Mouse (Mus musculus) heart, embryonic 15.5 days (tissue): ENCODE data around the gene Wfikkn1. TPM values are rescaled to one million over a fixed set of nuclear protein-coding genes. Genes with fewer than 3 reads are reported as not detected.

ENCODE experiments used
- ATAC-seq: fragments of 200-750 bp; cut with Nextera tagmentation; replicated peaks from 2 replicates; pipeline ENCODE4 v1.8.0; 2017; ENCODE audit warnings: low read depth, moderate TSS enrichment; ENCODE audit not compliant: insufficient number of reproducible peaks, insufficient read depth, low FRiP score
- H3K27ac ChIP-seq: fragments of 300-500 bp; sonication (generic); 2 replicates; pipeline ENCODE4 v1.5.1; 2015; ENCODE audit warnings: mild to moderate bottlenecking, inconsistent platforms
- H3K27me3 ChIP-seq: fragments of 300-500 bp; sonication (generic); 2 replicates; pipeline ENCODE4 v1.6.1; 2015; ENCODE audit warnings: inconsistent platforms
- H3K36me3 ChIP-seq: fragments of 300-500 bp; sonication (generic); 2 replicates; pipeline ENCODE4 v1.6.1; 2015; ENCODE audit warnings: mild to moderate bottlenecking, inconsistent platforms
- H3K4me1 ChIP-seq: fragments of 300-500 bp; sonication (generic); replicated peaks from 2 replicates; pipeline ENCODE4 v1.6.1; 2015; ENCODE audit warnings: inconsistent platforms
- H3K4me2 ChIP-seq: fragments of 300-500 bp; sonication (generic); 2 replicates; pipeline ENCODE4 v1.6.1; 2015; ENCODE audit warnings: inconsistent platforms, mild to moderate bottlenecking, moderate library complexity
- H3K4me3 ChIP-seq: fragments of 300-500 bp; sonication (generic); 2 replicates; pipeline ENCODE4 v1.5.1; 2015; ENCODE audit warnings: mild to moderate bottlenecking, inconsistent platforms
- H3K9ac ChIP-seq: fragments of 300-500 bp; sonication (generic); 2 replicates; pipeline ENCODE4 v1.6.1; 2015; ENCODE audit warnings: mild to moderate bottlenecking, inconsistent platforms
- H3K9me3 ChIP-seq: fragments of 300-500 bp; sonication (generic); replicated peaks from 2 replicates; pipeline ENCODE4 v1.6.1; 2016; ENCODE audit warnings: inconsistent platforms
- whole genome bisulfite sequencing: fragments of 180-500 bp; shearing (Covaris S2); methylation state at CpG from one replicate; pipeline ENCODE4 v1.1.7; 2015; ENCODE audit warnings: mixed read lengths; 5-methylcytosine and 5-hydroxymethylcytosine counted together
- polyA plus RNA-seq: library from polyadenylated mRNA; unstranded; fragments of >200 nt; fragmentation: Nextera tagmentation; extraction: Ambion mirVana; gene quantifications from 2 replicates; pipeline ENCODE4 v1.2.1, GENCODE M21; 2015

The Wfikkn1 gene
- polyA plus RNA-seq, 1 experiment from 2014 or later: 0.24 TPM

GRCm38 (mm10) chr17:25883268-25883667 lies 2.6 kb upstream of the Wfikkn1 start:
- peaks cover 34% of the 10 kb centered on the region for H3K36me3 ChIP-seq
- H3K9me3 ChIP-seq: no peaks in the 10 kb centered on the region
- no peaks in the 10 kb centered on the region for H3K4me1 ChIP-seq
- no peak overlapping the region for H3K4me2 ChIP-seq
- H3K4me3 ChIP-seq: no peak overlapping the region
- no peak overlapping the region for H3K9ac ChIP-seq
- ATAC-seq: no peak
- no peaks in the 10 kb centered on the region for H3K27me3 ChIP-seq
- 89% methylated on average over 8 of the region's 8 CpGs for WGBS
- no peak overlapping the region for H3K27ac ChIP-seq

DNA sequence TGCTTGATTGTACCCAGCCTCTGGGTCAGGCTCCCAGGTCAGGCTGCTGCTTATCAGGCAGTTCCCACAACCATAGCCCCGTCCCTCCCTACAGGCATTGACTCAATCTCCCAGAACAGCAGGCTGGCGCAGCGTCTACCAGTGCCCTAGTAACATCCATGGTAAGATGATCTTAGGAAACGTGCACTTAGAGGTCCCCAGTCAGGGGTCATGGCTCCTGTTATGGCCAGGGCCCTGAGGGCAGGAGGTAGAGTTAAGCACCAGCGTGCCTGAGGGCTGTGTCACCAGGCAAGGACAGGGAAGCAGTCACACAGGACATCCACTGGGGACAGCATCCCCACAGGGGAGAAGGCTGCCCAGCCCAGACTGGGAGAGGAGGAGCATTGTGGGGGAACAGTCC lies 1.6 kb upstream of the Wfikkn1 start:
- ATAC-seq: no peak
- Histone ChIP-seq H3K36me3 (peaks cover 27% of the 10 kb centered on the region), H3K9me3 (no peaks in the 10 kb centered on the region), H3K27me3 (no peaks in the 10 kb centered on the region), H3K4me1 (no peaks in the 10 kb centered on the region), H3K4me3 (no peak overlapping the region), H3K4me2 (no peak overlapping the region), H3K9ac (no peak overlapping the region), H3K27ac (no peak overlapping the region)
- WGBS: 44% methylated on average over 5 of the region's 5 CpGs

- Histone ChIP-seq H3K9me3 (no peaks in the 10 kb centered on the region), H3K4me1 (peaks cover 4% of the 10 kb centered on the region), H3K36me3 (peaks cover 27% of the 10 kb centered on the region), H3K27me3 (no peaks in the 10 kb centered on the region), H3K9ac (no peak overlapping the region), H3K27ac (no peak overlapping the region), H3K4me2 (no peak overlapping the region), H3K4me3 (no peak overlapping the region)
- ATAC-seq: no peak
- WGBS: 57% methylated on average over 4 of the region's 4 CpGs
Observed at GRCm38 (mm10) chr17:25881691-25882090, 1.0 kb upstream of the Wfikkn1 start.

DNA sequence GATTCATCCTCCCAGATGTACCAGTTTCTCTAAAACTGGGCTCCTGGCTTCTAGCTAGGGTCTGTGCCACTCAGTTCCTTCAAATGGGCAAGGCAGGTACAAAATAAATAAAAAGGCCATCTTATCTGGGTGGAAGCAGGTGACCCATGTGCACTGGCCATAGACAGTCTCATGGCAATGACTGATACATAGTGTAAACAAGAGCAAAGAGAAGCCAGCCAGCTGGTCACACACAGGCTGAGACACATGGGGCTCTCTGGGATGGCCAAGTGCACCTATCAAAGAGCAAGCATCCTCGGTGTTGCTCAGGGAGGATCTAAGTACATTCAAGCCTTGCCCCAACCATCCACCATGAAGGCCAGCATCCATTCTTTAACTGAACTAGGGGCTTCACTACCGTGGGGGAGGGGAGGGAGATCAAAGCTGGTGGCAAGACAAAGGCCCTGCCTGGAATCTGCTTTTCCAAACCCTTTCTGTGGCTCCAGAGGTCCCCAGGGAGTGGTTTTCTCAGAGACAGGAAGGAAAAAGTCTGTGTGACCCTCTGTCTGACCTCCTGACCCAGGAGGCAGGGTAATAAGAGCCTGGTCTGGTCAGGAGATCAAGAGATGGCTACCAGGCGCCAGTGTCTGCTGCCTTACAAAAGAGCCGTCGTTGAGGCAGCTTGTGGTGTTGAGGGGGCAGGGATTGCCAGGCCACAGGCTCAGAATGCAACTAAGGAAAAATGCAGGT lies 419 bp upstream of the Wfikkn1 start:
- Histone ChIP-seq H3K4me1 (peaks cover 9% of the 10 kb centered on the region), H3K9me3 (no peaks in the 10 kb centered on the region), H3K4me2 (no peak overlapping the region), H3K27ac (no peak overlapping the region), H3K36me3 (peaks cover 27% of the 10 kb centered on the region), H3K9ac (no peak overlapping the region), H3K4me3 (no peak overlapping the region), H3K27me3 (no peaks in the 10 kb centered on the region)
- WGBS: 37% methylated on average over 5 of the region's 5 CpGs
- ATAC-seq: no peak

GRCm38 (mm10) chr17:25879750-25880149 lies 908 bp downstream of the Wfikkn1 start:
- H3K9me3 ChIP-seq: no peaks in the 10 kb centered on the region
- H3K36me3 ChIP-seq: peaks cover 25% of the 10 kb centered on the region
- H3K4me2 ChIP-seq: no peak overlapping the region
- no peaks in the 10 kb centered on the region for H3K27me3 ChIP-seq
- peaks cover 15% of the 10 kb centered on the region for H3K4me1 ChIP-seq
- no peak overlapping the region for H3K9ac ChIP-seq
- no peak for ATAC-seq
- WGBS: 84% methylated on average over 8 of the region's 8 CpGs
- H3K4me3 ChIP-seq: no peak overlapping the region
- no peak overlapping the region for H3K27ac ChIP-seq

DNA sequence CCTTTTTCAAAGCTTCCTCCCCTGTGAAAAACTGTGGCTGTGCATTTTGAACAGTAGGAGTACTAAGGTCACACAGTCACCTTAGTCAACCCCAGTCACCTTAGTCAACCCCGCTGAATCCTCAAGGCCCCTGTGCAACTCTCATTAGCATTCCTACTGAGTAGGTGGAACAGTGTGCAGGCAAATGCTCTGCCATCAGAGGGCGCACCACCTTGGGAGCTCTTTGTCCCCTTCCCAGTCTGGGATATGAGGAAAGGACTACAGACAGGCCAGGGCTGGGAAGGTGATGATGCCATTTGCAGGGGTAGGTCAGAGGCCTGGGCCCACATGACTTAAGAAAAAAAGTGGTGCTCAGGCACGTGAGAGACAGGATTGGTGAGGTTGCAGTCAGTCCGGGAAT lies 1.4 kb downstream of the Wfikkn1 start:
- Histone ChIP-seq H3K27ac (no peak overlapping the region), H3K4me3 (no peak overlapping the region), H3K9me3 (no peaks in the 10 kb centered on the region), H3K9ac (no peak overlapping the region), H3K4me2 (no peak overlapping the region), H3K27me3 (no peaks in the 10 kb centered on the region), H3K4me1 (peaks cover 20% of the 10 kb centered on the region), H3K36me3 (peaks cover 20% of the 10 kb centered on the region)
- 65% methylated on average over 4 of the region's 4 CpGs for WGBS
- ATAC-seq: no peak

DNA sequence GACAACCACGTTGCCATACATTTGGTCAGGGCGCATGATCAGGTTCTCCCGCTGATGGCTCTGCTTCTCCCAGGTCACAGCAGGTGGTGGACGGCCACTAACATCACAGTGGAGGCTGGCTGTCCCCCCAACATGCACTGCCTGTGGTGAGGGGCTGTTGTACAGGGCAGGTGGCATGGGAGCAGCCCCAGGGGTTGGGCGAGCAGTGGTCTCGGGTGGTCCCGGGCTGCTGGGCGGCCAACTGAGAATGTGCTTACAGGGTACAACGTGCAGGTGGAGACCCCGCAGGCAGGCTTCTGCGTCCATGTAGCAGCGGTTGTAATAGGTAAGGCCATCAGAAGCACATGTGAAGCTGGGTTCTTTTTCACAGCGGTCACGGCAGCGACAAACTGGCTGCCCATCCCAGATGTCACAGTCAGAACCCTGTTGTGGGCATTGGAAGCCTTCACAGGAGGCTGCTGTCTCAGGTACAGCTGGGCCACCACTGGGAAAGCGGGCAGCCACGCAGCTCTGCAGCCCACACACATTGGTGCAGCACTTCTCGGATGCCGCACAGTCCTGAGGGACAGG lies 2.0 kb downstream of the Wfikkn1 start:
- H3K9me3 ChIP-seq: no peaks in the 10 kb centered on the region
- H3K4me1 ChIP-seq: peaks cover 26% of the 10 kb centered on the region
- H3K36me3 ChIP-seq: peaks cover 15% of the 10 kb centered on the region
- H3K4me2 ChIP-seq: no peak overlapping the region
- H3K4me3 ChIP-seq: no peak overlapping the region
- no peaks in the 10 kb centered on the region for H3K27me3 ChIP-seq
- 92% methylated on average over 19 of the region's 19 CpGs for WGBS
- no peak for ATAC-seq
- H3K9ac ChIP-seq: no peak overlapping the region
- no peak overlapping the region for H3K27ac ChIP-seq

DNA sequence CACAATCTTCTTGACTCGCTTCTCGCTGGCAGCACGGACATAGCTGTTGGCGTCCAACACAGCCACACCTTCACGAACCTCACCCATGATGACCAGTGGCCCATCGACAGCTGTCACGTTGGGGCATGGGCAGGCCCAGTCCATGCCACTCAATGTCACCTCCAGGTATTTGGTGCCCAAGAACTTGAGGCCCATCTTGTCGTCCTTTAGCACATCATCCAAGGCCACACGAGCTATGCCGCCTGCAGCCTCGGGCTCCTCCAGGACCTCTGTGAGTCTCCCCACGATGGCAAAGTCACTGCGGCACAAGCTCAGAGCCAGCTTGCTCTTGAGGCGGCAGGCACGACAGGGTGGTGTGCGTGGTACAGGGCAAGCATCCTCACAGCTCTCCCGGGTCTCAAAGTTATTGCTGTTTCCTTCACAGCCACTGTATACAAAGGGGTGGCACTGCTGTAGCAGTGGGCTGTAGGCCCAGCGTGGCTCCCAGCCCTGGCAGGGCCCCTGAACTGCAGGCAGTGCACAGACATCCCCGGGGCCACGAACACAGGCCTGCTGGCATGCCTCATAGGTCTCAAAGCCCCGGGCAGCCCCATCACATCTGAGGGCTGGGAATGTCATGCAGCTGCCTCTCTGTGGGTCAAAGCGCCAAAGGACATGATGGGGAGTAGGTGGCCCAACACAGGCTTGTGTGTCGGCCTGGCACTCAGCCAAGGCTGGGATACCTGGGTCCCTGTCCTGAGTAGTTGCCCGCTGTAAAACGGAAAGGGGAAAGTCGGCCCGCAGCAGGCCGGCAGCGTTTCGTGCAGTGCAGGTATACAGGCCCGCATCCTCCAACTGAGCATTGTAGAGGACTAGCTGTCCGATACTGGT lies 2.7 kb downstream of the Wfikkn1 start:
- Histone ChIP-seq H3K36me3 (peaks cover 9% of the 10 kb centered on the region; the same call in 1 of the 2 replicates), H3K27ac (no peak overlapping the region), H3K4me3 (no peak overlapping the region), H3K4me2 (no peak overlapping the region), H3K4me1 (peaks cover 26% of the 10 kb centered on the region), H3K9me3 (no peaks in the 10 kb centered on the region), H3K9ac (no peak overlapping the region), H3K27me3 (no peaks in the 10 kb centered on the region)
- WGBS: 90% methylated on average over 32 of the region's 32 CpGs
- ATAC-seq: no peak

DNA sequence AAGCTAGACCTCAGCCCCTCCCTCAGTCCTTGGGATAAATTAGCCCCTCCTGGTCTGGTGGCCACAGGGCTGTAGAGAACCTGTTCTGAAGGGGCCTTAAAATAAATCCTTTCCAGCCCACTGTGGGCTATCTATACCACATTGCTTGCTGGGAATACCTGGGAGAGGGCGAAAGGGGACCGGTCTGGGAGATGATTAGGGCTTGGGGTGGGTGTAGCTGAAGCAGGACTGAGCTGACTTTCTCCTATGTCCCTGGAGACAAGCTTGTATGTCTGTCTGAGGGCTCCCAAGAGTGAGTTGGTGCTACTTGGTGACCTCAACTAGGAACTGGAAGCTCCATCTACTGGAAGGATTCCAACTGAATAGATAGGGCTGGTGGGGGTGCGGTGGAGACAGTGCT lies 3.6 kb downstream of the Wfikkn1 start:
- WGBS: 79% methylated on average over 3 of the region's 3 CpGs

DNA sequence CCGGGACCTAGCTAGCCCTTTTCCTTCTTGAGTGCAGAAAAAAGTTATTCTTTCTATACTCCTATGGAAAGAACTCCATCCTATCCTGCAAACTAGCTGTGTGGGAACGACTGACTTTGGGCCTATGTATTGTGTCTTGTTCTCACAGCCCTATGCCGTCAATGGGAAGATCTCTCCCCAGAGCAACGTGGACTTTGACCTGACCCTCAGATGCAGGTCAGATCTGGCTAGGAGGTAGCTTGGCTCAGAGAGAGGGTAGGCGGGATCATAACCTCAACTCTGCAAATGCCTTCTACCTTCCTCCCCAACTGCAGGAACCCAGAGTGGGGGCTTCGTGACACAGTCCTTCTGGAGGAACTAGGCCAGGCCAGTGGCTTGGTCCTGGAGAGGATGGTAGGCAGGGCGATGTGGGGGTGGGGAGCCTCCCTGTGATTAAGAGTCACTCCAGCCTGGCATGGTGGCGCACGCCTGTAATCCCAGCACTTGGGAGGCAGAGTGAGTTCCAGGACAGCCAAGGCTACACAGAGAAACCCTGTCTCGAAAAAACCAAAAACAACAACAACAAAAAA lies 4.2 kb downstream of the Wfikkn1 start:
- 76% methylated on average over 10 of the region's 10 CpGs for WGBS
- H3K4me3 ChIP-seq: peak overlapping the region; percentile 94
- H3K4me1 ChIP-seq: peaks cover 26% of the 10 kb centered on the region
- ATAC-seq: no peak
- H3K27ac ChIP-seq: no peak overlapping the region
- no peaks in the 10 kb centered on the region for H3K9me3 ChIP-seq
- peak overlapping the region; percentile 92 for H3K4me2 ChIP-seq
- H3K9ac ChIP-seq: peak overlapping the region; percentile 81; the same call in 1 of the 2 replicates
- no peaks in the 10 kb centered on the region for H3K27me3 ChIP-seq
- no peaks in the 10 kb centered on the region for H3K36me3 ChIP-seq

More for the DNA sequence above, 3.6 kb downstream of the Wfikkn1 start:
- Histone ChIP-seq H3K4me1 (peaks cover 26% of the 10 kb centered on the region), H3K9me3 (no peaks in the 10 kb centered on the region), H3K9ac (no peak overlapping the region), H3K4me2 (no peak overlapping the region), H3K36me3 (no peaks in the 10 kb centered on the region), H3K27me3 (no peaks in the 10 kb centered on the region), H3K4me3 (0 out of 2 replicates have a peak overlapping the region, but pooled peaks have one; percentile 94), H3K27ac (no peak overlapping the region)
- ATAC-seq: no peak
